Comparison of ENCODE assay signal across 29 mouse cellular contexts in genomic region chr9:18041346-18041745, GRCm38 (mm10).
"Had no signal": no experiment of that assay in that cellular context is flagged by ENCODE, and none has a peak within 500 bp of the region (broad histone marks: within the 10 kb centered on the region; RNA-seq: fewer than 3 reads in every experiment).

No protein-coding gene starts in this region.

- H3K9me3 ChIP-seq: heart, embryonic 12.5 days; heart, embryonic 13.5 days; heart, embryonic 15.5 days; hindbrain, embryonic 10.5 days; hindbrain, embryonic 12.5 days; hindbrain, embryonic 13.5 days; hindbrain, embryonic 15.5 days; intestine, embryonic 15.5 days; kidney, embryonic 15.5 days had no signal

- H3K27ac ChIP-seq: heart, embryonic 13.5 days; heart, embryonic 15.5 days; hindbrain, embryonic 10.5 days; hindbrain, embryonic 12.5 days; hindbrain, embryonic 13.5 days; hindbrain, embryonic 14.5 days; hindbrain, embryonic 15.5 days; hindbrain, postnatal 0 days; intestine, embryonic 15.5 days; kidney, embryonic 15.5 days; kidney, postnatal 0 days; layer of hippocampus, adult 2 months; left cerebral cortex, adult 2 months had no signal

- DNase-seq: heart, postnatal 10 days; heart, postnatal 14 days; heart, postnatal 36 days; heart, postnatal 4 days; kidney, adult 11 months; kidney, adult 18-20 months; kidney, adult 2 months; kidney, adult 9 months; kidney, postnatal 10 days; kidney, postnatal 14 days; kidney, postnatal 25 days; kidney, postnatal 36 days; kidney, postnatal 4 days; layer of hippocampus, adult 9-11 months; layer of hippocampus, postnatal 36 days had no signal

- H3K9ac ChIP-seq: heart, embryonic 12.5 days; heart, embryonic 13.5 days; heart, embryonic 15.5 days; hindbrain, embryonic 12.5 days; hindbrain, embryonic 13.5 days; hindbrain, embryonic 14.5 days; hindbrain, embryonic 15.5 days; intestine, embryonic 15.5 days; kidney, embryonic 15.5 days had no signal

- H3K36me3 ChIP-seq: heart, embryonic 12.5 days; heart, embryonic 13.5 days; heart, embryonic 15.5 days; hindbrain, embryonic 10.5 days; hindbrain, embryonic 12.5 days; hindbrain, embryonic 13.5 days; hindbrain, embryonic 15.5 days; intestine, embryonic 15.5 days; kidney, embryonic 15.5 days had no signal

- H3K4me3 ChIP-seq: heart, embryonic 12.5 days; heart, embryonic 13.5 days; heart, embryonic 15.5 days; hindbrain, embryonic 10.5 days; hindbrain, embryonic 12.5 days; hindbrain, embryonic 13.5 days; hindbrain, embryonic 15.5 days; intestine, embryonic 15.5 days; kidney, embryonic 15.5 days; layer of hippocampus, adult 2 months; left cerebral cortex, adult 2 months had no signal

- H3K4me1 ChIP-seq: heart, embryonic 12.5 days; heart, embryonic 13.5 days; heart, embryonic 15.5 days; hindbrain, embryonic 10.5 days; hindbrain, embryonic 12.5 days; hindbrain, embryonic 13.5 days; hindbrain, embryonic 15.5 days; intestine, embryonic 15.5 days; kidney, embryonic 15.5 days had no signal
